In the genomic region with DNA sequence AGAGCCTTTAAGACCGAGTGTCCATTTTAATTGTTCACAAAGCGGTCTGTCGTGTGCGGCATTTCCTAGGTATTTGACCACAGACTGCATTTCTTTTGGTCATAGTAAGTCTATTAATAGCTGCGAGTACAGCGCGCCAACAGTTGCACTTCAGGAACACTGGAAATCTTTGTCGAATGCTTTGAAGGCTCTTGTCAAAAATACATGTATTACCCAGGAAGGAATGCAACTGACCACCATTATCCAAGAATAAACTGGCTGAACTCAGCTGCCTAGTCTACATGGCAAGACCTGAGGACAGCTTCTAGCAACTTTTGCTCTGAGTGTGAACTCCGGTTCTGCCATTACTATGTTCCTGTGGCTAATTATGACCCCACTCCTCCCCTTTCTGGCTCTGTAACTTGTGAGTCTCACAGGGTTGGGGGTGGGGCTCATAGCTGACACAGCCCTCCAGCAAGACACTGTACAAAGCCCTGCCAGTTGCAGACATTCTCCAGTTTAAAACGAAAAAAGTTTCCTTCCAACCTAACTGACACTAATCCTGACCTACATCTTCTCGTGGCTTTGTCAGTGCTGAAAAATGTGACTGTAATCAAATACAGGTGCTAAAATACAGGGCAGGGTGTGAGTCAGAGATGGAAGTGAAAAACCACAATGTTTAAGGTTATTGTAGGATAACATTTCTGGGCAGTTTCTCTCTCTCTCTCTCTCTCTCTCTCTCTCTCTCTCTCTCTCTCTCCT, we compare ENCODE assay signal across 9 mouse cellular contexts.
DNase-seq lines count a peak whose midpoint lies in the region; ATAC-seq and TF ChIP-seq lines count a peak whose summit lies in the region.
"Had no signal": no experiment of that assay in that cellular context is flagged by ENCODE, and none has a peak within 500 bp of the region (broad histone marks: within the 10 kb centered on the region; RNA-seq: fewer than 3 reads in every experiment).

No protein-coding gene starts in this region.

- no peaks in the 10 kb centered on the region for H3K36me3 ChIP-seq in limb, embryonic 11.5 days (ENCODE audit: control insufficient read depth, insufficient read depth, low read length)
- H3K36me3 ChIP-seq in splenic B cell, adult 2 months (ENCODE audit: control insufficient read depth, insufficient read depth, low read length, poor library complexity, severe bottlenecking): no peaks in the 10 kb centered on the region
- H3K36me3 ChIP-seq: neural tube, embryonic 13.5 days had no signal

- H3K4me2 ChIP-seq in limb, embryonic 11.5 days (ENCODE audit: low read depth, severe bottlenecking): no peak overlapping the region
- H3K4me2 ChIP-seq: neural tube, embryonic 13.5 days had no signal

- H3K27ac ChIP-seq in gastrocnemius, adult 2 months: no peak overlapping the region
- H3K27ac ChIP-seq in limb, embryonic 11.5 days (replicated peaks; ENCODE audit: low read depth, low read length): no peak overlapping the region
- H3K27ac ChIP-seq: neural tube, embryonic 13.5 days had no signal

- peak overlapping the region; percentile 47 for H3K4me3 ChIP-seq in gastrocnemius, adult 2 months
- no peak overlapping the region for H3K4me3 ChIP-seq in limb, embryonic 11.5 days (ENCODE audit: low read depth, low read length)
- H3K4me3 ChIP-seq: neural tube, embryonic 13.5 days had no signal

- no peak for DNase-seq in gastrocnemius, adult 2 months
- DNase-seq in gastrocnemius, postnatal 14 days: no peak
- peak; percentile 35 for DNase-seq in limb, embryonic 11.5 days (ENCODE audit: low spot score)
- DNase-seq in splenic B cell, adult 2 months (ENCODE audit: low read depth, low spot score): peak; percentile 49
- no peak for DNase-seq in right cerebral cortex, postnatal 4 days
- no peak for DNase-seq in cerebellum, postnatal 14 days
- DNase-seq in adrenal gland, adult 2 months: no peak

- no peaks in the 10 kb centered on the region for H3K9me3 ChIP-seq in limb, embryonic 11.5 days (ENCODE audit: control insufficient read depth, low read length)
- H3K9me3 ChIP-seq: neural tube, embryonic 13.5 days had no signal

- WGBS in limb, embryonic 11.5 days: 68% methylated on average over 11 of the region's 11 CpGs

- intact Hi-C loops in gastrocnemius, adult 2 months (cut with DNase I): loop anchor here (5.0 kb wide), 1 partner anchor 68 kb away; no protein-coding TSS in a partner anchor
- intact Hi-C loops in gastrocnemius, postnatal 14 days (cut with DNase I; ENCODE audit: low total_unique reads): no loop called here

- no peak overlapping the region for H3K9ac ChIP-seq in limb, embryonic 11.5 days (ENCODE audit: low read length)
- H3K9ac ChIP-seq: neural tube, embryonic 13.5 days had no signal

- no peaks in the 10 kb centered on the region for H3K27me3 ChIP-seq in limb, embryonic 11.5 days (ENCODE audit: control insufficient read depth, insufficient read depth, low read length)
- no peaks in the 10 kb centered on the region for H3K27me3 ChIP-seq in splenic B cell, adult 2 months (ENCODE audit: control insufficient read depth, insufficient read depth, low read length, poor library complexity, severe bottlenecking)
- H3K27me3 ChIP-seq: neural tube, embryonic 13.5 days had no signal

- peaks cover 5% of the 10 kb centered on the region; the same call in 1 of the 2 replicates for H3K4me1 ChIP-seq in limb, embryonic 11.5 days (ENCODE audit: control insufficient read depth, insufficient read depth, low read length)
- H3K4me1 ChIP-seq: neural tube, embryonic 13.5 days had no signal

- ATAC-seq in common myeloid progenitor, adult 5-6 weeks (replicated peaks; ENCODE audit: low read depth, poor library complexity, severe bottlenecking): peak; percentile 34
- peak; percentile 47; the same call in 1 of the 2 replicates for ATAC-seq in limb, embryonic 11.5 days (ENCODE audit: insufficient number of reproducible peaks, low FRiP score, low TSS enrichment, low read depth)

- TF ChIP-seq CTCF in gastrocnemius, adult 2 months (IDR thresholded peaks at IDR 0.05): no peak

Comparison
In these comparisons a context has a peak if more than half of its experiments do, and no peak if none do; other contexts are left out.
1. DNase-seq: peak in limb, embryonic 11.5 days (single experiment) and splenic B cell, adult 2 months (single experiment); none in gastrocnemius, adult 2 months (single experiment), gastrocnemius, postnatal 14 days (single experiment), right cerebral cortex, postnatal 4 days (single experiment), cerebellum, postnatal 14 days (0 of 2) and adrenal gland, adult 2 months (single experiment).